Mouse (Mus musculus) layer of hippocampus, adult 11-12 months (tissue): ENCODE data around the gene Dph6.

Experiments used
- DNase-seq: peaks from one replicate; pipeline ENCODE4 v3.0.0; 2022; ENCODE audit warnings: low spot score

Gene Dph6

DNA sequence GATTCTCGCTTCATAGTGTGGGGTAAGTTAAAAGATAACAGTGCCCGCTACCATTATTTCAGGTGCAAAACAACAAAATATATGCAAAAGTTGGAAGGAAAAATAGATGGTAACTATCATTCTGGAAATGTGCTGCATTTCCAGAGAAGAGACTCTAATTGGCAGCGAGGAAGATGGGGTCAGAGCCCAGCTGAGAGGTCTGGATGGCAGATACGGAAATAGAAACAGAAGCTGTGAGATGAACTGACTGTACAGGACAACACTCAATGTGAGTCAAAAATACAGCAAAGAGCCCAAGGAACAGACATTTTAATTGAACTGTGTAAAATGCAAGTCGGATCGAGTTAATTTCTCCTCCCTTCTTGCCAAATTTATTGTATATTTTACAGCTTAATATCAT, 114.3 kb downstream of the Dph6 start:
- no peak for DNase-seq

GRCm38 (mm10) chr2:114536032-114536431, 118.7 kb downstream of the Dph6 start:
- DNase-seq: no peak

GRCm38 (mm10) chr2:114531010-114531756, 123.6 kb downstream of the Dph6 start:
- no peak for DNase-seq

- DNase-seq: no peak
Observed at GRCm38 (mm10) chr2:114520414-114520813, 134.3 kb downstream of the Dph6 start.

DNA sequence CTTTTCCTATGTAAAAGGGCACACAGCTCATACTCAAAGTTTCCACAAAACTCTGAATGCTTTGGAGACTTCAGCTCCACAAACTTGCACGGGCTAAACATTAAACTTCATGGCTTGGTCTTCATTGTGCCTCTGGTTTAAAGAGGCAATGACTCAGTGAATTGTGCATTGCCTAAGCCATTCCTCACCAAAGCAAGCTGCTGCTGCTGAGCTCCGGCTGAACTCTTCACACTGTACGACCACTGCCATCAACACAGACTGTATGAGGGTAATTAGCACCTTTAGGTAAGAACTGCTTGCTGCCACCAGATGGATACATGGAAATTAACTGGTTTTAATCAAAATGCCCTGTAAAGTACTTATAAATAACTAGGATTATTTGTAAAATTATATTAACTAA, 134.9 kb downstream of the Dph6 start:
- DNase-seq: no peak

DNA sequence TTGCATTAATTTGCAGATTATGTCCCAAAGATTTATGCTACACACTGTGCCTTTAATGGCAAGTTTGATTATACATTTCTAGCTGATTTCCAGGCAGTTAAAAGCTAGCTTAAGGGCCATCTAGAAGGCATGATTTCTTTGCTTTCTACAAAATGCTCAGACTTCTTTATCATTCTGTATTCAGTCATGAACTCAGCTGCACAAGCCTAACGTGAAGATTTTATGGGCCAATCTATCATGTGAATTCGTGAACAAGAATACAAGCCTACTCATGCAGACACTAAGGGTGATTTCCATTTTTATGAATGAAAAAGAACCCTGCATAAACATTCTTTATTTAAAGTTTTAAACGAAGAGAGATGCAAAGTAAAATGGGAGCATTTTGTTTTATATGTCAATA, 162.4 kb downstream of the Dph6 start:
- no peak for DNase-seq

DNA sequence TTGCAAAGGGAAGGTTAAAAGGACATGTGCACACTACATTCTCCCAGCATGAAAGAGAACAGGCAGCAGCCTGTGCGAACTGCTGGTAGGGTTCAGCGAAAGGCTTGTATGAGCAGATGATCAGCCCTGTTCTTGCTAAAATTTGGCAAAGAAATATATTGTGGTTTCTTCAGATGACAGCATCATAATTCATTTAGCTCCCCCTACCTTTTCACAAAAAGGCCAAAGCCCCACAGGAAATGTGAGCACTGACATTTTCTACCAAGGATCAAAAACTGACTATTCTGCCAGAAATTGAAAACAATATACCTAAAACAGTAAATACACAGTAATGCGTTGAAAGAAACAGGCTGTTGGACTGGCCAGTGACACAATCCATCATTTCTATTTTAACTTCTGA, 162.9 kb downstream of the Dph6 start:
- no peak for DNase-seq

GRCm38 (mm10) chr2:114486980-114487379, 167.8 kb downstream of the Dph6 start:
- no peak for DNase-seq
